Mouse (Mus musculus) adrenal gland, postnatal 4 days (tissue): ENCODE measurements around the gene Atp5g2. TPM values are rescaled to one million over a fixed set of nuclear protein-coding genes. Genes with fewer than 3 reads are reported as not detected.

Experiments
- DNase-seq, 2 experiments: peaks; one replicate each; pipeline ENCODE4 v3.0.0; 2021 to 2022; ENCODE audit warnings: low spot score in 2 of 2, mixed read lengths in 2 of 2
- long read RNA-seq, 2 experiments: library from polyadenylated mRNA; stranded (forward); transcript quantifications; one replicate each; pipeline ENCODE4 v2.0.0; 2021
- total RNA-seq, 2 experiments: library from RNA; stranded (reverse); gene quantifications; 2 replicates each; pipeline ENCODE4 v1.2.3; 2021

Atp5g2 gene
- 10 to 100 TPM; 18.1 to 18.2 TPM for total RNA-seq
- long read RNA-seq, experiment 1, transcript Atp5g2-202 (5 exons, 731 nt) = major isoform, 69 of 162 reads
- long read RNA-seq, experiment 1, partial matches to known transcripts = 7 of 162 reads
- long read RNA-seq, experiment 1, other reads (novel, unspliced or antisense) = 86 of 162 reads
- long read RNA-seq, experiment 2, transcript Atp5g2-202 (5 exons, 731 nt) = major isoform, 73 of 216 reads
- long read RNA-seq, experiment 2, transcript Atp5g2-201 (4 exons, 441 nt) = minor isoform, 6 of 216 reads
- long read RNA-seq, experiment 2, partial matches to known transcripts = 4 of 216 reads
- long read RNA-seq, experiment 2, other reads (novel, unspliced or antisense) = 132 of 216 reads

DNA sequence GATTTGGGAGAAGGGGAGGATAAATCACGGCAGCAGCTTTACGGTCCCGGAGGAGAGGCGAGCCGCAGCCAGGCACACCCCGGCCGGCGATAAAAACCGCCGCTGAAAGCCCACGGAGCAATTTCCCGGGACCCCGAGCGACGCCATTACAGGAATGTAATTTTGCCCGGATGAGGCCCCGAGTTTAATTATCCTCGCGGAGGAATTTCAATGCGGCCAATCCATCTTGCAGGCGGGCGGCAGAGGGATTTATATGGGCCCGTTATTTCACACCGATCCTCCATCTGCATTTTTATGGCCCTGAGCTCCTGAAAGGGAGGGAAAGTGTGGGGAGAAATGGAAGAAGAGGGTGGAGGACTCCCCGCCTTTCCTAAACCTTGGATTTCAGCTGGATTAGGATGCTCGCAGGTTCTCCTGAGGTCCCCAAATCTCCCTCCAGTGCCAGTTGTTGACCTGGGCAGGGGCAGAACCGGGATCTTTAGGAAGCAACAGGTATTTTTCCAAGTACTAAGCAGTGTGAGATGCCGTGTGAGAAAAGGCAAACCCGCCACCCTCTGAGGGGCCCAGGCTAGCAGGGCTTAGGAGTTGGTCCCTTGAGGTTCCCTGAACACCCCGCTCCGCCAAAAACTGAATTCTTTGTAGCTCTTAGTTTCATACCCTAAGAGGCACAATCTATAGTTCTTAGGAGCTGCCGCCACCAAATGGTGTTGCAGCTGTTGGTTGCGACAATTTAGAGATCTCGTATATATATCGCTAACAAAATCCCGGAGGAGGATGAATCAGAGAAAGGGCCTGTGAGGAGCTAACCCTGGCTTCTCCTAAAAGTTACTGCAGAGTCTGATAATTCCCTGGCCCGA is at the start of gene Atp5g2:
TSS of gene Atp5g2 (minus strand) at position 138 of the 857 bp plus-strand sequence.
- DNase-seq = peak in 1 of 2 experiments; percentile 12

DNA sequence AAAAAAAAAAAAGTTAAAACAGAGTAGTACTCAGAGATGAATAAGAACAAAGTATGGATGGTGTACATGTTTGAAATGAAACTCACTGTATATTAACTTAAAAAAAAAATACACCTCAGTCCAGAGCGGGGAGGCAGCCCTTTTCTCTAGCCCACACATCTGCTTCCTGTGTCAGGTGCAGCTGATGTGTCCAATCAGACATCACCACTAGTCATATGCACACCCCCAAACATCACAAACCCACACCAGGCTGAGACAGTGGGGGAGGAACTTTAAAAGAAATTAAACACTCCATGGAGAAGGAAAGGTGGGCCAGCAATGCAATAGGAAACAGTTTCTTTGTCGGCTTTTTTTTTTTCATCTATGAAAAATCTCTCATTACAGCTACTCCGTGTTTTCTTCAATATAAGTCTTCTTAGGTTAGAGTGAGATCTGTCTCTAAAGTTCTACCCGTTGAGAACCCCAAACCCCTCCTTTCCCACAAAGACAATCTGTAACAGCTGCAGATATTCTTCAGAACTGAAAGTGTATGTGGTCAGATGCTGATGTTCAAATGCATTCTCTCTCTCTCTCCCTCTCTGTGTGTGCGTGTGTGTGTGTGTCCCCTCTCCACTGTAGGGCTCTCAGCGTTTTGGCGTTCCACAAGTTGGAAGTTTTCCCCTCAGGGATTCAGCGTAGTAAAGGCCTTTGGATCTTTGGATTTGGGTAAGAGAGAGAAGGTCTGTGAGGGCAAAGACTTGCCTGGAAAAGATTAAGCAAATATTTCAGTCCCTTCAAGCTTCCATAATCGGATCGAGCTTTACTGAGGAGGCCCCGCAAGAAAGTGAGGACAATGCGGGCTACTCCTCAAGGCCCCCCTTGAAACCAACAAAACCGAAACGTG is 49.1 kb upstream of the Atp5g2 start:
- no peak for DNase-seq

DNA sequence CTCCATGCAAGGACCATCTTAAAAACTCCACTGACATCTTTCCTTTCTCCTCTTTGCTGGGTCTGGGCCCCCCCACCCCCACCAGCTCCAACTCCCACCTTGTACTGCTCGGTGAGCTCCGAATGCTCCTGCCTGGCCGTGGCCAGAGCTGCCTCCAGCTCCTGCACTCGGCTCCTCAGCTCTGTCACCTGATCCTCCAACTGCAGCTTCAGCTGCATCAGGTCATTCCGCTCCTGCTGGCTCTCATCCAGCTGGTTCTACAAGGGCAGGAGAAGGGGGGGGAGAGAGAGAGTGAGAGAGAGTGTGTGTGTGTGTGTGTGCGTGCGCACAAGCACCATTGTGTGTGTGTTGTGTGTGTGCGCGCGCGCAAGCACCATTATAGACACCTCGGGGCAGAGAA is 44.0 kb upstream of the Atp5g2 start:
- no peak for DNase-seq

DNA sequence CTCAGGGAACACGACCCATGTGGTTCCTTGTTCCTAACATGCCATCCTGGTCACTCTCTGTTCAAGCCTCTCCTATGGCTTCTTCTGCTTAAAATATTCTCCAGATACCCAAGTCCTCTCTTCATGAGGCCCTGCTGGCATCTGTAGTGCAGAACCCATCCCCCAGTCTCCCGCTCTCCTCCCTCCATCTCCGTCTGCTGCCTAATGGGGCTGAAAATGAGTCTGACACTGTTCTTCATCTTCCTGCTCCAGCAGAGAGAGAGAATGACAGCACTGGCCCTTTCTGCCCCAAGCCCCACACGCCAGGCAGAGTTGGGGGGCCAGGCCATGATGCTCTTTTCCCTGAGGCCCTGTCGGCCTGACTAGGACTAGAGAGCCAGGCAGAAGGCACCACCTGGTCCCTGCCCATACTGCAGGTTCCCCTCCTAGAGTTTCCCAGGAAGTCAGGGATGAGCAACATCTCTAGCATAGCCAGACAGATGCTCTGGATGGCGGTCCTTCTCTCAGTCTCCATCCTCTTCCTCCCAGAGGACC is 35.7 kb upstream of the Atp5g2 start:
- DNase-seq = no peak

DNA sequence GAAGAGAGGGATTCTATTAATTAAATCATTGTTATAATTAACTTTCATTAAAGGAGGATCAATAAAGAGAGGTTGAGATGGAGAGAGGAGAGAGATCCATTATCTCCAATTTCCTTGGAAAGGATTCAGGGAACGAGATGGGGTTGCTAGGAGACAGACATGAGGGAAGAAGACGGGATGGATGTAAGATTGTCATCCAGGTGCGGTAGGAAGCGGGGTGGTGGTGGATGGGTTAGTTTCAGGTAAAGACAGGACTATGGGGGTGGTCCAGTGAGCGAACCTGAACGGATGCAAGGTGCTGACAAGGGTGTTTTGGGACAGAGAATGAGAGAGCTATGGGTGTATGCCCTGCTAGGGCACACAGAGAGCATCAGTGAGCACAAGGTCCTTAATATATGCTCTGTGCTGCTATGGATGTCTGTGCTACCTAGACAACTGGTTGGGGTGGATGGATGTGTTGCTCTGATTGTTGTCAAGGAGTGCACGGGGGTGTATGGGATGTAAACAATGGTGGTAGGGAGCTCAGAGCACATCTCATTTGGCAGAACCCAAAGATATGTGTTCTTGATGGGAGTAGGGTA is 33.9 kb upstream of the Atp5g2 start:
- DNase-seq = no peak

DNA sequence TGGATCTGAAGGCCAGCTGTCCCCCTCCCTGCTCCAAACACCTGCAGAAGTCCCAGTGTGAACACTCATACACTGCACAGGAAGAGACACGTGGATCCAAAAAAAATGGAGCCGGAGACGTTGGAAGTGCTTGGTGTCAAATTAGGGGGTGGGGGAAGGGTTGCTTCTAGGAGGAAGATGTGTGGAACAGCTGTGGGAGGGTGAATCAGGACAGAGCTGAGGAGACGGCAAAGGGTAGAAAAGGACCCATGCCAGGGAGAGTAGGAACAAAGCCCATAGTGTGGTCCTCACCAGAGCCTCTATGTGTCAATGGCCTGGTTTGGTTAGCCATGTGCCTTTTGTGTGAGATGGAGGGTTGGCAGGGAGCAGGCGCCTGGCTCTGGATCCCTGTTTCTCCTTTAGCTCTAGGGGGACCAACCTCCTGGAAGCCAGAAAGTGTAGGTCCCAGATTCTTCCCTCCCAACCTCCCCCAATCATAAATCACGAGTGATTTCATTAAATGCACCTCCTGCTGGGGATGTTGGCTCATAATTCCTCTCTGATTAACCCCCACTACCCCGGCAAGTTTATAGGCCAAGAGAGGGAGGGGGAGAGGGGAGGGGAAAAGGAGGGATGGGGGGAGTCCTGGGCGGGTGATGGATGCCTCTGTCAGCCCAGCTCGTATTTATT is 33.2 kb upstream of the Atp5g2 start:
- DNase-seq = no peak

DNA sequence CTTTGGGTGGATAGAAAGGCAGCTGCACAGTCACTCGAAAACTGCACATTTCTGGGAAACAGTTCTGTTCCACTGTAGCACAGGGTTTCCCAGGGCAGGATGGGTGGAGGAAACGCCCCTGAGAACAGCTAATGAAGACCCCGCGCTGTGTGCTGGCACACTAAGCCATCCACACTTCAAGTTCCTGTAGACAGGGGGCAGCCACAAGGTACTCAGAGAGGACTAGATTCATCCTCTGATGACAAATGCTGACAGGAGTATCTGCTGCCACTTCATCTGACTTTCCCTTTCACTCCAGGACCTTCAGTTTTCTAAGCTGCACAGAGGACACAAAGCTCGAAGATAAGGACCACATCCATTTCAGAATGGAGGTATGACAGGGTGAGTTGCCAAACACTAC is 32.7 kb upstream of the Atp5g2 start:
- no peak for DNase-seq

DNA sequence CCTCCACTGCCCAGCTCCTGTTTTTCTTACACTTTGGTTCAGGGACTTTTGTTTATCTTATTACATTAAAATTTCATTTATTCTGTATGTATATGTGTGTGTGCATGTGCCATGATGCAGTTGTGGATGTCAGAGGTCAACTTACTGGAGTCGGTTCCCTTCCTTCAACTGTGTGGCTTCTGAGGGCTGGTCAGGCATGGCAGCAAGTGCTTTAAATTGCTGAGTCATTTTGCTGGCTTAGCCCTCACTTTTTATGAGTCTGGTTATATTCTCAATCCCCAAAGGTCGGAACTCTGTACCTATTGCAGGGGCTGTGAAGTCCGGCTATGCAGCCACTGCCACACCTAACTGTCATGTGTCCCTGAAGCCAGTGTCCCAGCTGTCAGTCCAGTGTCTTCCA is 30.8 kb upstream of the Atp5g2 start:
- no peak for DNase-seq

DNA sequence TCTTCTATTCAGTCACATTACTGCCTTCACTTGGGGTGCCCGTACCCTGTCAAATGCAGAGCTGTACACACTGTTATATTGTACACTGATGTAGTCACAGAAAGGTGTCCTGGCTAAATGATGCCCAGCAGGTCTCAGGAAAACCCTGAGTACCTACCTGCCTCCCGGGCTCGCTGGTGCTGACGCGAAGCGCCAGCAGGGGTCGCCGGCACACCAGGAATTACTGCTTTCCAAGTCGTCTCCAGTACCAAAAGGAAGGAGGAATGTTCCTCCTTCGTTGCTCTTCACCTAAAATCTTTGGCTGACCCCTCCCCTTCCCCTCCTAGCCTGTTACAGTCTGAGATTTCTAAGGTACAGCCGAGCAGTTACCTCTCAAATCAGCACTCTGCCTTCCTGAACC is 26.0 kb upstream of the Atp5g2 start:
- DNase-seq = peak; percentile 55 to 64

DNA sequence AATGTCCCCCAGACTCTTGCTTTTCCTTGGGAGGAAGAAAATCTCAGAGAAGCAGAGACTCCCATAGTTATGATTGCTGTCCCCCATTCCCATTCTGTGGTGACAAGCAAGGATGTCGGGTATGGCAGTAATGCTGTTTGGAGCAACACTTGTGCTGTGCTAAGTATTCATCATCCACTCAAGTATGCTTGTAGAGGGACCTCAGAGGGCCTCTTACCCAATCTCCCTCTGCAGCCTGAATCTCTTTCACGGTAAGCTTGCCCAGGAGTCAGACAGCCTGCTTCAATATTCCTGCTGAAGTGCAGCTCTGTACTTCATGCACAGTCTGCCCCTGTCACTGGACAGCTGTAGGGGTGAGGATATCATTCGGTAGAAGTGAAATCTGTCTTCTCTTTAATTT is 24.7 kb upstream of the Atp5g2 start:
- no peak for DNase-seq

DNA sequence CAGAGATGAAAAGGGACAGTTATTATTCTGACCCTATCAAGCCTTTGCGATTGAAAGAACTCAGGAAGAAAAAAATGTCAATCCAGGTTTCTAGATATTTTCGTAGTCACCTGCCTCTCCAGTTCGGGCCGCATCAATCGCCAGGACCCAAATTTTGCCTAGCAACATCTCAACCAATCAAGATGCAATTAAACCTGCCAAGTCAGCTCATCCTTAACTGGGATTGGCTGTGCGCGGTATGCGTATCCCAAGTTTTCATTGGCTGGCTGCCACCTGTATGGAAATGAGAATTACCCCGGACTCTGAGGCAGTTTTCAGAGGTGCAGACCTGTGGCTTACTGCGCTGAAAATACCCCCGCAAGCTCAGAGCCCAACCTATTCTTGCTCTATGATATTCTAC is 21.4 kb upstream of the Atp5g2 start:
- no peak for DNase-seq

DNA sequence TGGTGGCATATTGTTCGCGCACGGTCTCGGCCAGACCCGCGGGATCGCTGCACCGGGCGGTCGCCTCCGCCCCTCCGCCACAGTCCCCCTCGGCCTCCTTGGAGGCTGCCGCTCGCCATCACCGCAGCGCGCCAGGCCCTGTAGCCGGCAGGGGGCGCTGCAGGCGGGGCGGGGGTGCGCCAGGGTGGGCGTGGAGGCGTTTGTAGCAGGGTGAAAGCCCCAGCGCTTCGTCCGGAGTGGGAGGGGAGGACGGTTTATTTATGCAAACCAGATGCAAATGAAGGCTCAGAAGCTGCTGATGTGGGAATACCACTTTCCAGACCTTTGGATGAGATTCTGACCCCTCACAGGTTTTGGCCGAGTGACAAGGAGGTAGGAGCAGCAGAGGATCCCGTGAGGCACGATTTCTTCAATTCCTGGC is 20.8 kb upstream of the Atp5g2 start:
- DNase-seq = peak in 1 of 2 experiments; percentile 42

DNA sequence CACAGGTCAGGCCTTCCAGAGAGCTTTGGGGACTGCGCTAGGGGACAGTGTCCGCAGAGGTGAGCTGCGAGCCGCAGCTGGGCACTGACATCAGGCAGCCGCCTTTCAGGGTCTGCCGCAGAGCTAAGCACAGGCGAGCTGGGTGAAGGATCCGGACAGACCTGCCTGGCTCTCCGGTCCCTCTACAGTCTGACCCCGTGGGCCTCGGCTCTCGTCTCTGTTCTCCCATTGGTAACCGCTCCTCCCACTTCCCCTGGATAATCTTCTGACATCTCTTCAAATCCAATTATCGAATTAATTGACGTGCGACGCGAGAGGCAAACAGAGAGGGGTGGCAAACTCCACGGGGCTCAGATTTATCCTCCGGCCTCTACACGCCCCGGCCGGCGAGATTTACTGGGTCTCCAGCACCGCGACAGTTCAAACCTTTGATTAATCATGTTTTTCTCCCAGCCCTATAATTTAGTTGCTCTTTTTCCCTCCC is 20.2 kb upstream of the Atp5g2 start:
- DNase-seq = no peak

DNA sequence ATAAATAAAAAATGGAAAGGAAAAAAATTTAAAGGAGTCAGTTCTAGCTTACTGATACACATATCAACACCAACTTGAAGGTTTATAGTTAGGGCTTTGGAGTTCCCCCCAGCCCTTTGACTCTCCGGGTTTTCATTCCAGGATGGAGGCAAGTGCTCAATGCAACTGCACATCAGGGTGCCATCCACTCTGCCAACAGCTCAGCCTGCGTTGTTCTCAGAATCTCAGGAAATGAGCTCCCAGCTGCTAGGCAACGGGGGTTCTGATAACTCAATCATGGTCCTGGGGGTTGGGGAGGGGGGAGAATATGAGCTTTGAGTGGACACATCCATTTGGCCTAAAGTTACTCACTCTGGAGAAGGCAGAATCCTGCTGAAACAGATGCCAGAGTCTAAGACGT is 13.6 kb upstream of the Atp5g2 start:
- no peak for DNase-seq

DNA sequence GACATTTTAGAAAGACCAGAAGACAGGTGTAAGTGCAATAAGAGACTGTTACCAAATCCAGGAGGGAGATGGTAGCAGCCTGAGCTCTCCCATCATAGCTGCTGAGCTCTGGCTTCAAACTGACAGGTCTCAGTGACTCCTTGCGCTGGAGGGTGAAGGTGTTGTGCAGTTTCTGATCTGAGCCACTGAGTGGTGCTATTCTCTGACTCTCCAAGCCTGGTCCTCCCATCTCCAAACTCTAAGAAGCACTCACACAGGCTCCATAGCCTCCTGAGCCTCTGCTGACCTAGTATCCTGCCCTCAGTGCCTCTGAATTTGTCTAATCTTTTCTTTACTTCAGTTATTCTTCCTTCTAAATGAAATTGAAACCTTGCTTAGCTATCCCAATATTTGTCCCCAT is 11.5 kb upstream of the Atp5g2 start:
- no peak for DNase-seq

DNA sequence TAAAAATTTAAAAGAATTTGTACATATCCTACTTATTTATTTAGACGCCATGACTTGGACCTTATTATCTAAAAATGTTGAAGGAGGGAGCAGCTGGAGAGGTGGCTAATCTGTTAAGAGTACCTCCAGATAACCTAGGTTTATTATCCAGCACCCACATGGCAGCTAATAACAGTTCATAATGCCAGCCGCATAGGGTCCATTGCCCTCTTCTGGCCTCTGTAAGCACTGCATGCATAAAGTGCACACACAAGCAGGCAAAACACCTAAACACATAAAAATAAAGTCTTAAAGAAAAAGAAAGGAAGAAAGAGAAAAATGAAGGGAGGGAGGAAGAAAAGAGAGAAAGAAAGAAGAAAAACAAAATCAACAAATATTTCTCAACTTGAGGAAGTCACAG is 4.2 kb upstream of the Atp5g2 start:
- DNase-seq = no peak

DNA sequence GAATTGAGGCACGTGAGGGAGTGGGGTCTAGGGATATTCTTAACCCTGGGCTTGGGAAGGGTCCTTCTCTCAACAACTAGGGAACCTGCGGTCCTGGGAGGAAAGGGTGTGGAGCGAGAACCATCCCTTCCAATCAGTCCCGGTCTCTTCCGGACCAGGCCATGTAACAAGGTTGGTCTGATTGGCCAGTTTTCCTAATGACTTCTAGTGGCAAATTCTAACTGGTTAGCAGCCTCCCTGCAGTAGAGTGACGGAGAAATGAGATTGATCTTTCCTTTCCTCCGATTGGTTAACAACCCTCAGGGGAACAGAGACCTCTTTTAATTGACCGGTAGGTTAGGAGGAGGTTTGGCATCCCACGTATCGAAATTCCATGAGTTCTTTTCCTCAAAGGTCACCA is 1.4 kb upstream of the Atp5g2 start:
- DNase-seq = peak in 1 of 2 experiments; percentile 10

DNA sequence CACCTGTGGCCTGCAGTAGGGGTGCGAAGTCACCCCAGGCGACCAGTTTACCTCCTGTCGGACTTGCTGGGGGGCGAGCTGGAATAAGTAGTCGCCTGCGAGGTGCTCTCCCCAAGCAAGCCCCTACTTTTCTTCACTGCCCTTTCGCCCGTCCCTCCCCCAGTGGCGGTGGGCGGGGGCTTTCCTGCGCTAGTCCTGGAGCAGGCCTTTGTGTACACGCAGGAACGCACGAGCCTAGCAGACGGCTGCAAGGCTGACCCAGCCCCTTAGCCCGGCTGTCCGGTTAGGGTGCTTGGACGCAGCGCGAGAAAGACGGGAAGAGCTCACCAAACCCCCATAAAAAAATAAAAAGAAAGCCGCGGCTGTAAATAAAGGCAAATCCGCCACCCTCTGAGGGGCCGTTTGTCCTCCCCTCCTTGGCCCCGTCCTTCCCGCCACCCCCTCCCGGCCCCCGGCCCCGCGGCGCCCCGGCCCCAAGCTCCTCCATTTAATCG is 384 bp downstream of the Atp5g2 start:
- DNase-seq = peak; percentile 64 to 80

DNA sequence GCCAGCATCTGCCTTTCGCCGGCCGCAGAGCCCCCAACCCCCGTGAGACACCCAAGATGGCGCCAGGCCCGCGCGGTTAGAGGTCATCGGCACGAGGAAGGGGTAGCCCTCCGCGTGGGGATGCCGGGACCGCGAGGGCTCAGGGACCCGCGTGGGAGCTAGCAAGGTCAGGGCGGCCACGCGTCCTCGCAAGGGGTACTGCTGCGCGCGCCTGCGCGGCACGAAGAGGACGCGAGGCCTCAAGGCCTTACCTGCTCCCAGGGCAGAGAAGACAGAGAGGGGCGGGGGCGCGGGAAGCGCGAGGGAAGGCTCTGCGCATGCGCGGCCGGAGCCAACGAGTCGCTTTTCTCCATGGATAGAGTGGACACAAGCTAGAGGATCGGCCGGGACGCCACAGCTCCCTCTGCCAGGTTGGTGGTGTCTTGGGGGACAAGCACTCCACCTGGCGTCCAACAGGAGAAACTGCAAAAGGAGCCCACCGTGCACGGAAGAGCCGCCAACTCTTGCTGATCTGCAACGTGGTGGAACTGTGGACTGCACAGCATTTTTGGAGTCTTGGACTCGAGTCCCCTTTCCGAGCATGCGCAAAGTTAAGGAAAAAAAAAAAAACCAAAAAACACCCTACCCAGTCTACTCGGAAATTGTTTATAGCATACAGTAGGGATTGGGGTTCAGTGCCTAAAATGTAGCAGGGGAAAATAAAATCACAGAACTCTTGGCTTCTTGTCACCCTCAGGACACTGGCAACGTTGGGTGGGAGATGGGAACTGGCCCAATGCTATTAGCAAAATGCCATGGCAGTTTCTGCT is 1.2 kb downstream of the Atp5g2 start:
- peak; percentile 97 to 98 for DNase-seq
